Comparison of ENCODE assay signal across 23 mouse cellular contexts in the genomic region with DNA sequence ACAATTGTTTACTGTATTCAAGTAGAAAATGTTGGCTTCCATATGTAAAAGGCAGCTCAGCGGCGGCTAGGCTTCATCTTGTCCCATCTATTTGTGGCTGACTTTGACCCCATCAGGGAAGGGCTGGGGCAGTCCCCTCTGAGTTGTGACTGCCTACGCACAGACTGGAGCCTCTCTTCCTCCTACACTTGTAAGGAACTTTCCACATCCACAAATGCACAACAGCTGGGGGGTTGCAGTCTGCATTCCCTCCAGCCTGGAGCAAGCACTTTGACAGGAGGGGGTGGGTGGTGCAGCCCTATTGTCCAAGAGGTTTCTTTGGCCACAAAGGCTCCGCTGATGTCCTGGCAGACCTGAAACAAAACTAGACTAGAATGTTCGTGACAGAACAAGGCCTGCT.
DNase-seq lines count a peak whose midpoint lies in the region; ATAC-seq and TF ChIP-seq lines count a peak whose summit lies in the region.
"Had no signal": no experiment of that assay in that cellular context is flagged by ENCODE, and none has a peak within 500 bp of the region (broad histone marks: within the 10 kb centered on the region; RNA-seq: fewer than 3 reads in every experiment).

No protein-coding gene starts in this region.

- no peak overlapping the region for H3K27ac ChIP-seq in kidney, embryonic 16.5 days (ENCODE audit: low read length)
- no peak overlapping the region for H3K27ac ChIP-seq in limb, embryonic 10.5 days
- no peak overlapping the region for H3K27ac ChIP-seq in stomach, postnatal 0 days (replicated peaks)
- H3K27ac ChIP-seq: forebrain, embryonic 12.5 days; hindbrain, embryonic 15.5 days; liver, embryonic 14.5 days had no signal

- H3K4me2 ChIP-seq in kidney, embryonic 16.5 days (replicated peaks; ENCODE audit: low read depth, low read length) = no peak overlapping the region
- H3K4me2 ChIP-seq in stomach, postnatal 0 days (replicated peaks; ENCODE audit: low read depth) = no peak overlapping the region
- H3K4me2 ChIP-seq: forebrain, embryonic 12.5 days; heart, embryonic 12.5 days; hindbrain, embryonic 15.5 days; lung, embryonic 14.5 days had no signal

- 52% methylated on average over 5 of the region's 5 CpGs for WGBS in kidney, embryonic 16.5 days
- WGBS in limb, embryonic 10.5 days = 84% methylated on average over 5 of the region's 5 CpGs
- WGBS in stomach, postnatal 0 days = 81% methylated on average over 5 of the region's 5 CpGs

- no peaks in the 10 kb centered on the region for H3K27me3 ChIP-seq in kidney, embryonic 16.5 days (ENCODE audit: insufficient read depth, low read length)
- no peaks in the 10 kb centered on the region for H3K27me3 ChIP-seq in E14TG2a.4 (ENCODE audit: insufficient read depth, low read length)
- H3K27me3 ChIP-seq in limb, embryonic 10.5 days (ENCODE audit: low read depth, poor library complexity, severe bottlenecking) = 0 out of 2 replicates have a peak, but pooled peaks cover 10% of the 10 kb centered on the region
- no peaks in the 10 kb centered on the region for H3K27me3 ChIP-seq in stomach, postnatal 0 days (ENCODE audit: control insufficient read depth, insufficient read depth, low read length)
- H3K27me3 ChIP-seq: heart, embryonic 12.5 days had no signal

- no peak overlapping the region for H3K4me3 ChIP-seq in kidney, embryonic 16.5 days (ENCODE audit: low read length)
- peak overlapping the region; percentile 69 for H3K4me3 ChIP-seq in E14TG2a.4 (replicated peaks; ENCODE audit: low read length)
- H3K4me3 ChIP-seq in limb, embryonic 10.5 days = no peak overlapping the region
- H3K4me3 ChIP-seq in stomach, postnatal 0 days (ENCODE audit: low read depth, low read length) = no peak overlapping the region
- H3K4me3 ChIP-seq: forebrain, embryonic 12.5 days; heart, embryonic 12.5 days; hindbrain, embryonic 15.5 days had no signal

- no peaks in the 10 kb centered on the region for H3K36me3 ChIP-seq in kidney, embryonic 16.5 days (ENCODE audit: insufficient read depth, low read length)
- H3K36me3 ChIP-seq in E14TG2a.4 (ENCODE audit: insufficient read depth, low read length) = no peaks in the 10 kb centered on the region
- H3K36me3 ChIP-seq in limb, embryonic 10.5 days = no peaks in the 10 kb centered on the region
- no peaks in the 10 kb centered on the region for H3K36me3 ChIP-seq in stomach, postnatal 0 days (ENCODE audit: control insufficient read depth, insufficient read depth, low read length)
- H3K36me3 ChIP-seq: forebrain, embryonic 12.5 days; heart, embryonic 12.5 days; hindbrain, embryonic 15.5 days had no signal

- ATAC-seq in kidney, embryonic 16.5 days (ENCODE audit: low FRiP score, low TSS enrichment) = peak; percentile 53; the same call in 1 of the 2 replicates
- no peak for ATAC-seq in stomach, postnatal 0 days (ENCODE audit: low FRiP score, low TSS enrichment)
- ATAC-seq: activated CD4-positive, CD25-positive, alpha-beta regulatory T cell, adult 4 months; intestine, embryonic 16.5 days had no signal

- DNase-seq in heart, adult 11 months = peak; percentile 84
- no peak for DNase-seq in heart, adult 18-20 months
- DNase-seq in kidney, postnatal 14 days = no peak
- DNase-seq in limb, embryonic 10.5 days (ENCODE audit: low spot score) = peak; percentile 29
- no peak for DNase-seq in stomach, postnatal 0 days (ENCODE audit: low spot score)
- DNase-seq: adrenal gland, adult 8-10 months; cerebellum, adult 11-12 months; cerebellum, postnatal 10 days; gastrocnemius, postnatal 25 days; layer of hippocampus, adult 9-11 months; lung, embryonic 14.5 days; lung, postnatal 36 days; midbrain, embryonic 14.5 days; right cerebral cortex, postnatal 4 days; thymus, postnatal 36 days had no signal

- H3K9ac ChIP-seq in kidney, embryonic 16.5 days (replicated peaks; ENCODE audit: low read length) = no peak overlapping the region
- no peak overlapping the region for H3K9ac ChIP-seq in stomach, postnatal 0 days (ENCODE audit: low read length)
- H3K9ac ChIP-seq: forebrain, embryonic 12.5 days; heart, embryonic 12.5 days; hindbrain, embryonic 15.5 days; liver, embryonic 14.5 days; lung, embryonic 14.5 days had no signal

- TF ChIP-seq CTCF in E14TG2a.4 (conservative IDR thresholded peaks at IDR 0.05; ENCODE audit: low read length) = no peak
- no peak for TF ChIP-seq CTCF in stomach, postnatal 0 days (IDR thresholded peaks at IDR 0.05; ENCODE audit: low read depth)

- peaks cover 16% of the 10 kb centered on the region for H3K4me1 ChIP-seq in kidney, embryonic 16.5 days (ENCODE audit: insufficient read depth, low read length)
- peaks cover 70% of the 10 kb centered on the region for H3K4me1 ChIP-seq in E14TG2a.4 (replicated peaks; ENCODE audit: low read depth, low read length)
- peaks cover 38% of the 10 kb centered on the region for H3K4me1 ChIP-seq in limb, embryonic 10.5 days
- no peaks in the 10 kb centered on the region for H3K4me1 ChIP-seq in stomach, postnatal 0 days (replicated peaks; ENCODE audit: control insufficient read depth, insufficient read depth)

- no peak for TF ChIP-seq EP300 in stomach, postnatal 0 days (optimal IDR thresholded peaks at IDR 0.05)

- no peaks in the 10 kb centered on the region for H3K9me3 ChIP-seq in kidney, embryonic 16.5 days (ENCODE audit: low read length)
- peaks cover 4% of the 10 kb centered on the region; the same call in 1 of the 2 replicates for H3K9me3 ChIP-seq in E14TG2a.4 (ENCODE audit: low read length)
- no peaks in the 10 kb centered on the region for H3K9me3 ChIP-seq in limb, embryonic 10.5 days (replicated peaks)
- H3K9me3 ChIP-seq in stomach, postnatal 0 days (ENCODE audit: control insufficient read depth, low read length) = no peaks in the 10 kb centered on the region
- H3K9me3 ChIP-seq: forebrain, embryonic 12.5 days; hindbrain, embryonic 15.5 days had no signal

Comparison
In these comparisons a context has a peak if more than half of its experiments do, and no peak if none do; other contexts are left out.
1. DNase-seq: peak in heart, adult 11 months (single experiment) and limb, embryonic 10.5 days (single experiment); none in heart, adult 18-20 months (0 of 2), kidney, postnatal 14 days (single experiment) and stomach, postnatal 0 days (single experiment).